Mouse (Mus musculus) T-helper 1 cell (primary cell): ENCODE data around the gene Eif3i.

Source experiments
- in situ Hi-C: fragments of 300-600 bp; cut with MboI, MseI; formaldehyde crosslinking; loops from one replicate; pipeline ENCODE4 v1.15.1; 2025; ENCODE audit warnings: high pct_unique_total_duplicates

Eif3i gene

GRCm38 (mm10) chr4:129542592-129543141 is 57.8 kb downstream of the Eif3i start, which contains the start of gene Hdac1:
TSS of gene Hdac1 (minus strand) at chr4:129542713.
- in situ Hi-C loops = no loop called here
